Mouse (Mus musculus): ENCODE measurements around the gene Crtam. TPM values are rescaled to one million over a fixed set of nuclear protein-coding genes. Genes with fewer than 3 reads are reported as not detected.

Crtam gene
- polyA plus RNA-seq, 1 experiment from 2014 or later: not detected

DNA sequence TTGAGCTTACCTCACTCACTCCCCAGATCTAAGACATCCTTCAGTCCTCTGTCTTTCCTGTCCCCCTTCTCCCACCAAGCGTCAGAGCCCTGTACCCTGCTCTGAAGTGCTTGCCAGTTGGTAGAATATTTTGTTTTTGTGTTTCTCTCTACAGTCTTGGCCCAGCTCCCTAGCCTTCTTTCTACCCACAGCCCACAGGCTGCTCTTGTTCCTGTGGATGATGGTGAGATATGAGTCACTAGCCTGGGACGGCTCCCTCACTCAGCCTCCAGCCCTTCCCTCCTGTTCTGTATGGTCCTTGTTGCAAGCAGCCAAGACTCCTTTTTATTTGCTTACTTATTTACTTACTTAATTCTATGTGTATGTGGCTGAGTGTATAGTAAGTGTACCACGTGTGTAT is 16.1 kb upstream of the Crtam start:
- ATAC-seq (replicated peaks; ENCODE audit: low FRiP score): no peak
- Histone ChIP-seq H3K4me1 (replicated peaks; ENCODE audit: control insufficient read depth, insufficient read depth, low read length) (no peaks in the 10 kb centered on the region), H3K9me3 (ENCODE audit: control insufficient read depth, low read length) (no peaks in the 10 kb centered on the region), H3K4me2 (ENCODE audit: low read depth, low read length, severe bottlenecking) (no peak overlapping the region), H3K27me3 (ENCODE audit: control insufficient read depth, insufficient read depth, low read length) (no peaks in the 10 kb centered on the region), H3K36me3 (ENCODE audit: control insufficient read depth, insufficient read depth, low read length) (no peaks in the 10 kb centered on the region), H3K27ac (ENCODE audit: low read depth, low read length) (no peak overlapping the region), H3K4me3 (ENCODE audit: low read depth, low read length) (no peak overlapping the region), H3K9ac (ENCODE audit: low read length) (no peak overlapping the region)
- WGBS: 83% methylated on average over 3 of the region's 3 CpGs
- DNase-seq (ENCODE audit: low spot score): no peak

DNA sequence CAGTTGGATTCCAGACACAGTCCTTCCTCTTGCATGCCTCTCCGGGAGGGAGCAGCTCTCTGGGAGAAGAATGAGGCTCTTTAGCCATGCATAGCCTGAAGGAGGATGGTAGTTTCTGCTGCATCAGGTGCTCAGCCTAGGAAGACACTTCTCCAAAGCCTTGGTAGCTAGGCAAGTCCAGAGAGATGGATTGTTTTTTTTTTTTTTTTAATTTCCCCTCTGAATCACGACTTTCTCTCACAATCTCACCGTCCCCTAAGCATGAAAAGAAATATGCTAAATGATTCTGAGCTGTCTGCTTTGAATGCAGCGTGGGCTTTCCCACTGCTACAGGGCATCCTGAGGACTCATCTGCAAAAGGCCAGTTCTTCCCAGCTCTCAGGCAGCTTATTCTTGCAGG is 10.1 kb upstream of the Crtam start:
- H3K4me1 ChIP-seq (replicated peaks; ENCODE audit: control insufficient read depth, insufficient read depth, low read length): peaks cover 22% of the 10 kb centered on the region; the same call in 1 of the 2 replicates
- H3K27me3 ChIP-seq (ENCODE audit: control insufficient read depth, insufficient read depth, low read length): no peaks in the 10 kb centered on the region
- no peak overlapping the region for H3K4me3 ChIP-seq (ENCODE audit: low read depth, low read length)
- WGBS: 51% methylated on average over 4 of the region's 4 CpGs
- no peak overlapping the region for H3K4me2 ChIP-seq (ENCODE audit: low read depth, low read length, severe bottlenecking)
- ATAC-seq (replicated peaks; ENCODE audit: low FRiP score) (no peak), DNase-seq (ENCODE audit: low spot score) (no peak)
- no peaks in the 10 kb centered on the region for H3K36me3 ChIP-seq (ENCODE audit: control insufficient read depth, insufficient read depth, low read length)
- H3K9ac ChIP-seq (ENCODE audit: low read length): no peak overlapping the region
- no peaks in the 10 kb centered on the region for H3K9me3 ChIP-seq (ENCODE audit: control insufficient read depth, low read length)
- 0 out of 2 replicates have a peak overlapping the region, but pooled peaks have one; percentile 41 for H3K27ac ChIP-seq (ENCODE audit: low read depth, low read length)

DNA sequence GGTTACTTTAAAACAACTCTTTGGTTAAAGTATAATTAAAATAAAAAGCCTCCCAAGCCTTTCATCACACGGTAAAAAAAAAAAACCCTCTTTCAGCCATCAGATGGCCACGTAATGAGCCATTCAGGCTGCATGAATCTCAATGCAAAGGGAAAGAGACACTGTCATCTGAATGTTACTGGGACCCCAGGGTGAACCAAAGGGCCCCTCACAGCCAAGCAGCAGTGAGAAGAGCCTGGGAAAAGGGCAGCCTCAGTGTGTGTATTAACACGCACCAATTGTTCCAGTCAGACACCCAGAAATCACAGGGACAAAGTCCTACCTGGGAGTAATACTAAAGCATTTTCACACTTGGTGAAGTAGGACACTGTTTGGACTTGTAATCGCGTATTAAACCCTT is 8.0 kb upstream of the Crtam start:
- Histone ChIP-seq H3K4me3 (ENCODE audit: low read depth, low read length) (no peak overlapping the region), H3K4me1 (replicated peaks; ENCODE audit: control insufficient read depth, insufficient read depth, low read length) (peaks cover 22% of the 10 kb centered on the region; the same call in 1 of the 2 replicates), H3K36me3 (ENCODE audit: control insufficient read depth, insufficient read depth, low read length) (no peaks in the 10 kb centered on the region), H3K4me2 (ENCODE audit: low read depth, low read length, severe bottlenecking) (peak overlapping the region; percentile 39; the same call in 1 of the 2 replicates), H3K9me3 (ENCODE audit: control insufficient read depth, low read length) (no peaks in the 10 kb centered on the region), H3K27me3 (ENCODE audit: control insufficient read depth, insufficient read depth, low read length) (no peaks in the 10 kb centered on the region), H3K27ac (ENCODE audit: low read depth, low read length) (peak overlapping the region; percentile 97), H3K9ac (ENCODE audit: low read length) (peak overlapping the region; percentile 27; the same call in 1 of the 2 replicates)
- 47% methylated on average over 5 of the region's 5 CpGs for WGBS
- ATAC-seq (replicated peaks; ENCODE audit: low FRiP score): no peak; the same call in 1 of the 2 replicates
- DNase-seq (ENCODE audit: low spot score): no peak

DNA sequence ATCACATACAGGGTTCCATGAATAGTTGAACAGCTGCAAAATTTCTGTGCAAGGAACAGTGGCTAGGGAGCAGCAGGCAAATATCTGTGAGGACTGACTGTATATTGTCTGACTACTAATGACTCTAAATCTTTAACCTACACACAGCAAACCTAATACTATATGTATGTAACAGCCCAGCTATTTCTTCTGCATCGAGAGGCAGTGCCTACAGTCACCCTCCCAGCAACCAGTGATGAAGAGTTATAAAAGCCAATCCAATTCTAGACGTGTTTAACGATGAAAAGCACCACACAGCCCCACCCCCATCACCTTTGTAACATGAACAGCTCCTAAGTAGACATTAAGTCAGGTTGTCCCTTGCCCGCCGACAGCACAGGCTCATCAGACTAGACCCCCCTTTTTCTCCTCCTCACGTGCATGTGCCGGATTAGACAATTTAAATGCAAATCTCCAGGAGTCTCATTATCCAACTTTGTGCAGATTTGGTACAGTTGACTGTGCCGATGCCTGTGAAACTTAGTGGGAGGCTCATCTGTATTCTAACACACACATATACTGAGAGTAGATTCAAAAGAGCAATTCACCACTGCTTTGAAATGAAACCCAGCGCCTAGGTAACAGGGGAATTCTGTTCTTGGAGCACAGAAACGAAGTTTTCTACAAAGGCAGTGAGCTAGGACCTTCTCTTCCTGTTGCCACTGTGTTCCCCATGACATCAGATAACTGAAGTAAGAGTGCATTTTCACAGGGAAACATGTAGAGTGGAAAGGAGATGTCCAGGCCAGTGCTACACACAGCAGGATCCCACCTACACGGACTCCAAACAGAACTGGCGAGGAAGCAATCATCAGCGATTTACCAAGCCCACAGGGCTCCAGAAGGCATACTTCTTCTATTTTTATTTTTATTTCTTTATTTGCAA is 7.3 kb upstream of the Crtam start:
- H3K36me3 ChIP-seq (ENCODE audit: control insufficient read depth, insufficient read depth, low read length): no peaks in the 10 kb centered on the region
- ATAC-seq (replicated peaks; ENCODE audit: low FRiP score): peak; percentile 91
- peak overlapping the region; percentile 39; the same call in 1 of the 2 replicates for H3K4me2 ChIP-seq (ENCODE audit: low read depth, low read length, severe bottlenecking)
- no peak overlapping the region for H3K4me3 ChIP-seq (ENCODE audit: low read depth, low read length)
- peak; percentile 76 for DNase-seq (ENCODE audit: low spot score)
- H3K9ac ChIP-seq (ENCODE audit: low read length): peak overlapping the region; percentile 32; the same call in 1 of the 2 replicates
- peak overlapping the region; percentile 97 for H3K27ac ChIP-seq (ENCODE audit: low read depth, low read length)
- 20% methylated on average over 13 of the region's 13 CpGs for WGBS
- H3K4me1 ChIP-seq (replicated peaks; ENCODE audit: control insufficient read depth, insufficient read depth, low read length): peaks cover 22% of the 10 kb centered on the region; the same call in 1 of the 2 replicates
- no peaks in the 10 kb centered on the region for H3K9me3 ChIP-seq (ENCODE audit: control insufficient read depth, low read length)
- no peaks in the 10 kb centered on the region for H3K27me3 ChIP-seq (ENCODE audit: control insufficient read depth, insufficient read depth, low read length)

DNA sequence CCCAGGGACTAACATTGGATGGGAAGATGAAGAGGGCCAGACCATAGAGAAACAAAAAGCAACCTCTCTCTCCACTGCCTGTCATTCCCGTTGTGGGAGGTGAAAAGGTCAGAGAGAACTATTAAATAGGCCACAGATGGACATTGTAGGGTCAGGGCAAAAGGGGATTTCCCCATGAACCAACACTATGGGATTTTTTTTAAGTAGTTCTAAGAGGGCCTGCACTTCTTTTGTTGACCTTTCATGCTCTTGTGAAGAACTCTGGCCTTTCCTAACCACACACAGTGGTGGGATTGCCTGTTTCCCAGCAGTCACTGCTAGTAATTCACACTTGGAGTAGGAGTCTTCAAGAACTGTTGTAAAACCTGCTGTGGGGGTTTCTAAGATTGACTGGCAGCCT is 3.4 kb upstream of the Crtam start:
- H3K36me3 ChIP-seq (ENCODE audit: control insufficient read depth, insufficient read depth, low read length): no peaks in the 10 kb centered on the region
- DNase-seq (ENCODE audit: low spot score) (no peak), ATAC-seq (replicated peaks; ENCODE audit: low FRiP score) (no peak)
- WGBS: 5% methylated on average over 1 of the region's 1 CpGs
- no peaks in the 10 kb centered on the region for H3K9me3 ChIP-seq (ENCODE audit: control insufficient read depth, low read length)
- peaks cover 12% of the 10 kb centered on the region; the same call in 1 of the 2 replicates for H3K4me1 ChIP-seq (replicated peaks; ENCODE audit: control insufficient read depth, insufficient read depth, low read length)
- H3K4me2 ChIP-seq (ENCODE audit: low read depth, low read length, severe bottlenecking): no peak overlapping the region
- H3K4me3 ChIP-seq (ENCODE audit: low read depth, low read length): no peak overlapping the region
- no peaks in the 10 kb centered on the region for H3K27me3 ChIP-seq (ENCODE audit: control insufficient read depth, insufficient read depth, low read length)
- no peak overlapping the region for H3K27ac ChIP-seq (ENCODE audit: low read depth, low read length)
- H3K9ac ChIP-seq (ENCODE audit: low read length): no peak overlapping the region

DNA sequence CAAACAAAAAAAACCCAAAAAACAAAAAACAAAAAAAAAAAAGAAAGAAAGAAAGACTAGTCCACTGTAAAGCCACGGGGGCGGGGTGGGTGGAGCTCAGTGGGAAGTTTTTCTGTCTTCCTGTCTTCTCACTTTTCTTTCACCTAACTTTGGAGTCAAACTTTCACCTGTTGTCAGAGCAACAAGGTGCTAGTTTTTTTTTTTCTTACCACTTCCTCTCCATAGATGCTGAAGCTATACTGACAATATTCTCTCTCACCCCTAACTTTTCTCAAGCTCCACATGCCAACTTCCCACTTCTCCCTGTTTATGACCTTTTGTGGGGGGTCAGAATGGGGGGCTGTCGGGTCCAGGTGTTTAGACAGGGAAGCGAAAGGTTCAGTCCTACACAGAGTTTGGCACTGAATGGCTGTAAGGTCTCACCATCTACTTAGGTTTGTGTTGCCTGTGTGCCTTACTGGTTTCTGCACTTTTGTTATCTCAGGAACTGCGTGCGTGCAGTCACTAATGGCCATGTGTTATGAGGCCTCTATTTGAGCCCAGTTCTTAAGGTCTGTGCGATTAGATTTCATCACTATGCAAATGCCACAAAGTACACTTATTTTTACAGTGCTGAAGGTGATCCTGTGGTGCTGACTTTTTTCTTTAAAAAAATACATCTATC is 7.2 kb downstream of the Crtam start:
- 88% methylated on average over 7 of the region's 7 CpGs for WGBS
- DNase-seq (ENCODE audit: low spot score) (no peak), ATAC-seq (replicated peaks; ENCODE audit: low FRiP score) (no peak)
- no peaks in the 10 kb centered on the region; the same call in 1 of the 2 replicates for H3K4me1 ChIP-seq (replicated peaks; ENCODE audit: control insufficient read depth, insufficient read depth, low read length)
- no peak overlapping the region for H3K9ac ChIP-seq (ENCODE audit: low read length)
- H3K36me3 ChIP-seq (ENCODE audit: control insufficient read depth, insufficient read depth, low read length): no peaks in the 10 kb centered on the region
- H3K27ac ChIP-seq (ENCODE audit: low read depth, low read length): no peak overlapping the region
- H3K4me3 ChIP-seq (ENCODE audit: low read depth, low read length): no peak overlapping the region
- H3K9me3 ChIP-seq (ENCODE audit: control insufficient read depth, low read length): no peaks in the 10 kb centered on the region
- no peak overlapping the region for H3K4me2 ChIP-seq (ENCODE audit: low read depth, low read length, severe bottlenecking)
- no peaks in the 10 kb centered on the region for H3K27me3 ChIP-seq (ENCODE audit: control insufficient read depth, insufficient read depth, low read length)

DNA sequence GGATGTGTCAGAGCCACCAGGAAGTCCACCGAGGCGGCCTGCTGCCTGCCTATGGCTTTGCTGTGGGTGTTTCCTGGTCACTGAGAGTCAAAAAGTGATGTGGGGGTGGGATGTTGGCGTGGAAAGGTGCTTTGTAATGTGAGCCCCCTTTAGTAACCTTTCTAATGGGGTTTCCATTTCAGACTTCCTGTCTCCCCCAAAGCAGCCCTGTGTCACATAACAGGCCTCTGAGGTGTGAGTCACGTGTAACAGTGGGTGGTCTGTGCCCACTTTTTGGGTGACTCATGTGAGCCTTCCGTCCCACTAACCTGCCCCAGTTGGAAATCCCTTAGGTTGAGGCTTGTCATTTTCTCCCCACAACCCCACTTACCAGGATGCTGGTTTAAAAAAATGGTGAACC is 10.4 kb downstream of the Crtam start:
- no peak overlapping the region for H3K4me3 ChIP-seq (ENCODE audit: low read depth, low read length)
- no peaks in the 10 kb centered on the region; the same call in 1 of the 2 replicates for H3K4me1 ChIP-seq (replicated peaks; ENCODE audit: control insufficient read depth, insufficient read depth, low read length)
- H3K9me3 ChIP-seq (ENCODE audit: control insufficient read depth, low read length): no peaks in the 10 kb centered on the region
- 81% methylated on average over 5 of the region's 5 CpGs for WGBS
- ATAC-seq (replicated peaks; ENCODE audit: low FRiP score) (no peak), DNase-seq (ENCODE audit: low spot score) (no peak)
- no peak overlapping the region for H3K27ac ChIP-seq (ENCODE audit: low read depth, low read length)
- H3K9ac ChIP-seq (ENCODE audit: low read length): no peak overlapping the region
- no peaks in the 10 kb centered on the region for H3K27me3 ChIP-seq (ENCODE audit: control insufficient read depth, insufficient read depth, low read length)
- H3K36me3 ChIP-seq (ENCODE audit: control insufficient read depth, insufficient read depth, low read length): no peaks in the 10 kb centered on the region
- H3K4me2 ChIP-seq (ENCODE audit: low read depth, low read length, severe bottlenecking): no peak overlapping the region

DNA sequence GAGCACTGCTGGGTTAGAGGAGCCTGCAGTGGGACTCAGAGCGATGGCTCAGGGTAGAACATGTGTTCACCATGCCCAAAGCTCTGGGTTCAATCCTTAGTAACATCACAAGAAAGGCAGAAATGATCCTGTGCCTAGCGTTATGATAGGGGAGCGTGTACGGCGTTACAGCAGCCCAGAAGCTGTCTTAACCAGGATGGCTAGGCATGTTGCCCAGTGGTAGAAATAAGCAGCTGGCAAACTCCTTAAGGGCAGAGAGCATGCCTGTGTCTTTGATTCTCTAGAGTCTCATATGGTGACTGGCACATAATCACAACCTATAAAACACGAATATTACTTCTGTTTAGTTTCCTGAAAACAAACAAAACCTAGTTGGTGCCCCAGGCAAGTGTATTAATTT is 12.9 kb downstream of the Crtam start:
- WGBS: 93% methylated on average over 6 of the region's 6 CpGs
- H3K4me2 ChIP-seq (ENCODE audit: low read depth, low read length, severe bottlenecking): no peak overlapping the region
- no peak overlapping the region for H3K9ac ChIP-seq (ENCODE audit: low read length)
- DNase-seq (ENCODE audit: low spot score): no peak
- no peaks in the 10 kb centered on the region for H3K36me3 ChIP-seq (ENCODE audit: control insufficient read depth, insufficient read depth, low read length)
- no peak for ATAC-seq (replicated peaks; ENCODE audit: low FRiP score)
- H3K9me3 ChIP-seq (ENCODE audit: control insufficient read depth, low read length): no peaks in the 10 kb centered on the region
- no peaks in the 10 kb centered on the region; the same call in 1 of the 2 replicates for H3K4me1 ChIP-seq (replicated peaks; ENCODE audit: control insufficient read depth, insufficient read depth, low read length)
- H3K27ac ChIP-seq (ENCODE audit: low read depth, low read length): no peak overlapping the region
- H3K4me3 ChIP-seq (ENCODE audit: low read depth, low read length): no peak overlapping the region
- H3K27me3 ChIP-seq (ENCODE audit: control insufficient read depth, insufficient read depth, low read length): no peaks in the 10 kb centered on the region
